Mouse (Mus musculus) kidney, adult 18-20 months (tissue): Measurements from ENCODE around the gene Itgb5.

ENCODE experiments used
- DNase-seq: peaks from one replicate; pipeline ENCODE4 v3.0.0; 2021

Gene Itgb5

DNA sequence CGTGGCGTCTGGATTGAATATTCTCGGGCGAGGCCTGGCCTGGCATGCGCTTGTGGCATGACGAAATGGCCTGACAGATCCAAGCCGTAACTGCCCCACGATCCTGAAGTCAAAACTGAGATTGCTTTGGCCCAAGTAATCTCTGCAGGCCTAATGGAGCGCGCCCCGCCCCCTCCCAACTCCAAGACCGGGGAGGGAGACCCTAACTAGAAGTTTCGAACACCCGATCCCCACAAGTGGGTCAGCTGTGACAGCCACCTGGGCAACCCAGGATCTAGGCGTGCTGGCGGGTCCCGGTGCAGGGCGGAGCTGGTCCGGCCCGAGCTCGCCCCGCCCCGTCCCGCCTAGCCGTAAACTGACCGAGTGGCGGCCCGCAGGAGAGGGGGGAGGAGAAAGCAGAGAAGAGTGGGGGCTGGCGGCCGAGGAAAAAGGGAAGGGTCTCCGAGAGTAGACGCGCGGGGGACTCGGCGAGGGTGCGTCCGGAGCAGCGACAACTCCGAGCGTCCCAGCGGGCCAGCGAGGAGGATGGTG lies at the start of gene Itgb5:
TSS of gene Itgb5 (plus strand) at position 365 of the 531 bp plus-strand sequence.
- DNase-seq = peak; percentile 90

DNA sequence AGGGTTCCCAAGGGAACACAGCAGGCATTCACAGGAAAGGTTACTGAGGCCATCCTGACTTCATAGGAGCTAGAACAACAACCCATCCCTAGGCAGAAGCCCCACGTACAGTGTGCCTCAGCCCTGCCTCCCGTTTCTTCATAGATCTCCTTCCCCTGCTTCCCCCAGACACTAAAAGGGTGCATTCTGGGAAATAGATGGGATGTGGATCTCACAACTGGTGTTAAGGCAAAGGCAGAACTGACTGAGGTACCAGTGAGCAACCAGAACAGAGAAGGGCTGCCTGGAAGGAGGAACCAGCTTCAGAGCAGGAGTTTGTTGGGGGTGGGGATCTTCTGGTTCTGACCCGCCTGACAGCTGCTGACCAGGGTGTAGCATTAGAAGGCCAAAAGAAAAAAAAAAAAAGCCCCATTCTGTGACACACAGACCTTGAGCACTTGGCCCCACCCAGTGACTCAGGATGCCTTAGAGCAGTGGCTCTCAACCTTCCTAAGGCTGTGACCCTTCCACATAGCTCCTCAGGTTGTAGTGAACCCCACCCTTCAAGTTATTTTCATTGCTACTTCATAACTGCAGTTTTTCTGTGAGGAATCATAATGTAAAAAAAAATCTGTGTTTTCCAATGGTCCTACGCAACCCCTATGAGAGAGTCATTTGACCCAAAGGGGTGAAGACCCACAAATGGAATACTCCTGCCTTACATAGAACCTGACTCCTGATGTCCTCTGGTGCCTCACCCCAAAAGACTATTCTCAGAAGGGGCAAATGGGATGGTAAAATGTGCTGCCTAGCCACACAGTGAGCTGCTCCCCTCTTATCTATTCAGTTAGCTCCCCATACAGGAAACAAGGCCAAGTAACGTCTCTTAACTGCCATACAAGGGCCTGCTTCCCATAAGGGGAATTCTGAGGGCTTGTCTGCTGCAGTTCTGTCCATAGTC lies 47.4 kb upstream of the Itgb5 start:
- no peak for DNase-seq

DNA sequence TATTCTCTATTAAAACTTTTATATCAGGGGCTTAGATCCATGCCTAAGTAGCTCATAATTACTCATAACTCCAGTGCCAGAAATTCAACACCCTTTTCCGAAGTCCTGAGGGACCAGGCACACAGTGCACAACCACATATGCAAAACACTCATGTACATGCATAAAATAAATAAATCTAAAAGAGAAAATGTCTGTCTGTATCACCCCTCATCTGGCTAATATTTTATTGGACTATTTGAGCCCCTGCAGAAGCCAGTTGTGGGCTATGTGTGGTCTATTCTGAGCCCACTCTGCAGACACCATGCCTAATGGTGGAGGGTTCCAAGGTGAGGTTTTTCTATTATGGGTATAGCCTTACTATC lies 46.8 kb upstream of the Itgb5 start:
- no peak for DNase-seq

DNA sequence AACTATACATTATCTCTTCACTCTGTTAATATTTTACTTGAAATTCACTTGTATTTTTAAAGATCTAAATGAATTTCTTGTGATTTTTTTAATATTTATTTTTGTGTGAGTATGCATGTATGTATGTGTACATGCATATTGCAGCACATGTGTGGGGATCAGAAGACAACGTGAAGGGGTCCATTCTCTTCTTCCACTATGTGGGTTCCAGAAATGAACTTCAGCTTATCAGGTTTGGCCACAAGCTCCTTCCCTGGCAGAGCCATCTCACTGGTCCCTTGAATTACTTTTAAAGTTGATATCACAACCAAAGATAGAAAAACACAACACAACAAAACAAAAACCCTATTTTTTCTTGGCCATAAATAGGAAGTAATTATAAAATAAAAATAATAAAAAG lies 44.9 kb upstream of the Itgb5 start:
- DNase-seq = no peak

DNA sequence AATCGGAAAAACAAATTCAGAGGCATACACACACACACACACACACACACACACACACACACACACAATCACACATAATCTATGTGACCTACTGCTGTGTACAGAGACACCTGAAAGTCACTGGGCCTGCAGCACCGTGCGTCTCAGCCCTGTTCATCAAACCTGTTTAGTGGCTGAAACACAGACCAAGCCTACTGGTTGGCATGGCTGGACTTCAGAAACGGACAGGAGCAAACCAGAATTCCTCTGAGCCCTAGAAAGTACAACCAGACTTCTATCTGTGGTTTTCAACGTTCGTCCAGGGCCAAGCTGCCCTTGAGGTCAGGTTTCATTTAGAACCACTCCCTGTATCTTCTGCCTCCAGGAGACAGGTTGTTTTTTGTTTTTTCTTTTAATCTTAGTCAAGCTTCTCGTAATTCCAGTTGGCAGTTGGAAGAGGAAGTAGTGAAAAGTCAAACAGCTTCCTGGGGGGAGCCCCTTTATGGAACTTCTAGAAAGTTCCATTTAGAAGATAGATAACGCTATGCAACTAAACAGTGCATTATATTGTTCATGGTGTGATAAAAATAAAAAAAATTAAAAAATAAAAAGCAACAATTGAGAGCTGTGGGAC lies 44.3 kb upstream of the Itgb5 start:
- no peak for DNase-seq

DNA sequence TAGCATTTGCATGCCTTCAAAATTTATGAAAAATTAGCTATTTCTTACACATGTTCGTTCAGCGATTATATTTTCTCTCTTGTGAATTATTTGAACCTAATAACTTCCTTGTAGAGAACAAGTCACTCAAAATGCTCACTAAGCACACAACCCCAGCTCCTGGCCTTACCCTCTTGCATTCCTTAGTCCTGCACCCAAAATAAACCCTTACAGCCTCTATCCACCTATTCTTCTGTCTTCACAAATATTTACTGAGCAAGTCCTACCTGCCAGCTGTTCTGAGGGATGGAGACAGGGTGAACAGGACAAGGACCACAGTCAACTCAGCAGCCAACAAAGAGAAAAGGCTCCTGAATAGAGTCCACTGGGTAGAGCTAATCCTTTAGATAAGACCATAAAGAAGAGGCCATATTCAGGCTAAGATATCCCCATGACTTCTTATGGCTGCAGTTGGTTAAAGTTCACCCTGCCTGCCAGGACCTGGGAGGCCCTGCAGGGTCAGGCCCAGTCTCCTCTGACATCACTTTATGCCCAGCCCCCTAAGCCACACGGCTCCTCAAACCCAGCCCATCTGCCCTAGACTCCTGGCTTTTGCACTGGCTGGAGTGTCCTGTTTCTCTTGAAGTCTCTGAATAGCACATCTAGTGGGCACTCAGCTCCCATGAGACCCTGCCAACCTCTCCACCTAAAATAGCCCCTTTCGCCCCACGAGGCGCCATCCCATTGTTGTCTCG lies 42.6 kb upstream of the Itgb5 start:
- DNase-seq = no peak

DNA sequence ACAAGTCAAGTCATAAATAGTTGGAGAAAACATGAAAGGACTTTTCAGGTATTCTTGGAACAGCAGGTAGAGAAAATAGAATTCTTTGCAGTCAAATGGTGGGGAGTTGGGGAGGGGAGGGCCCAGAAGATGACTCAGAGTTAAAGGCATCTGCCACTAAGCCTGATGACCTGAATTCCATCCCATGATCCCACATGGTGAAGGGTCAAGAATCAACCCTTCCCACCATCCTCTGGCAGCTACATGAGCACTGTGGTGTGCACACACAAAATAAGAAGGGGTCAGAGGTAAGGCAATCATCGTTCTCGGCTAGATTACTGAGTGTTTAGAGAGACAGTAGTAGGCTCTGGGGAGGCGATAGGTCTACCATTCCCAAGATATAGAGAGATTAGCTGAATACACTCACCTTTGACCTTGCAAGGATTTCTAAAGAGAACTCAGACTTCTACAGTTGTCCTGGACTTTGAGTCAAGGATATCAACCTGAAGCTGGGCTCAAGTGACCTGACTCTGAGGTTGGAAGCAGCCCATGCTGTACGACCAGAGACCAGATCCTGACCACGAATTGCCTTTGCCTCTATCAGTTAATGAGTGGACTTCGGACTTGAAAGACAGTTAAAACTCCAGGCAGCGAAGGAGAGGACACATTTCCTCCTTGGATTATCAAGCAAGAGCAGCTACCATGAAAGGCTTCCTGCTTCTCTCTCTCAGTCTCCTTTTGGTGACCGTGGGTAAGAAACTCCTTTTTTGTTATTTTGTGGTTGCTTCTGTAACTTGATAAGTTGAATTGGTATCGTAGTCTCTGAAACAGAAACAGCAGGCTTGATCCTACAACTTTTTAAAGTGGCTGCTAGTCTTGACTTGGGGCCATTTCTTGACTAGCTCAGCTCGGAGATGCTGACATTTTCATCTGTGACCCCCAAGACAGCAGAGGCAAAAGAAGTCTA lies 35.3 kb upstream of the Itgb5 start, which contains the start of gene Muc13:
TSS of gene Muc13 (plus strand) at position 192 of the 946 bp plus-strand sequence.
- DNase-seq = no peak

DNA sequence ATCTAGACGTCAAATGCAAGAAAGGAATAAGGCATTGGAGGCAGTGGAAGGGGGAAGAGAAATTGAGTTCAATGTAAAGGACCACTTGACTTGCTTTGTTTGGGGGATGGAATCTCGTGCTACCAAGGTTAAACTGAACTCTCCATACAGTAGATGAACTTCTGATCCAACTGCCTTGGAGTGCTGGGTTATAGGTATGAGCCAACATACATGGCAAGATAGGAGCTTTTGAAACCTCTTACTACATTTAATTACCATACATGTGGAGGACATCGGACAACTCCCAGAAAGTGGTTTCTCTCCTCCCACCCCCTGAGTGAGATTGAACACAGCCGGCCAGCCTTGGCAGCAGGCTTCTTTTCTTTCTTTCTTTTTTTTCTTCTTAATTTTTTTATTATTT lies 34.4 kb upstream of the Itgb5 start:
- DNase-seq = no peak

DNA sequence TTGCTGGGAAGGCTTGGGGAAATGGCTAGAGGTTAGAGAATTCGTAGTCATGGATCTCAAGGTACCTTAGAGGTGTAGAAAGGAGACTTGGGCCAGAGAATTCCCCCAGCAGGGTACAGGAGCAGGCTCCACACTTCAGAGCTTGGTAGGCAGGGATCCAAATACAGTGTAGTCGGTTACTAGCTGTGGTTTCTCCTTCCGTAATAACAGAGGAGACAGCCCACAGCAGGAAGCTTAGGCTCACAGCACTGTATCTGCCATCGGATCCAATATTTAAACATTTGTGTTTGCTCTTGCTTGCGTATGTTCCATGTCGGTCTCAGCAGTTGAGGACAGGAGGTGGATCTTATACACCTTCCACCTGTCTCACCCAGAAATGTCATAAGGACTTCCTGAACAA lies 33.6 kb upstream of the Itgb5 start:
- no peak for DNase-seq

DNA sequence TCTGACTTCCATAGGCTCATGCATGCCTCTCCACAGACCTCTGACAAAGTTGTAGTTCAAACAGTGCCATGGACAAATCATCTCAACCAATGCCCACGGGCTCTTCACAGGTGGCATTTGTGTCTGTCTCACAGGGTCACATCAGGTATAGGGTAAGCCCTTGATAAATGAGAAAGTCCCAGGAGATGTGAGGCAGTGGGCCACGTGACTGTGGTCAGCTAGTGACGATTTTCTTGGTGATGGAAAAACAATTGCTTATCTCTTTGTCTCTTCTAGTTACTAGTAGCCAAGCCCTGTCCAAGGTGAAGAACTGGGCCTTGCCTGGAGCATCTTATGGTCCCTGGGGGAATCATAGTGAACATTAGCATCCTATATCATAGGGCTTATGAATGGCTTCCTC lies 32.7 kb upstream of the Itgb5 start:
- DNase-seq = no peak

DNA sequence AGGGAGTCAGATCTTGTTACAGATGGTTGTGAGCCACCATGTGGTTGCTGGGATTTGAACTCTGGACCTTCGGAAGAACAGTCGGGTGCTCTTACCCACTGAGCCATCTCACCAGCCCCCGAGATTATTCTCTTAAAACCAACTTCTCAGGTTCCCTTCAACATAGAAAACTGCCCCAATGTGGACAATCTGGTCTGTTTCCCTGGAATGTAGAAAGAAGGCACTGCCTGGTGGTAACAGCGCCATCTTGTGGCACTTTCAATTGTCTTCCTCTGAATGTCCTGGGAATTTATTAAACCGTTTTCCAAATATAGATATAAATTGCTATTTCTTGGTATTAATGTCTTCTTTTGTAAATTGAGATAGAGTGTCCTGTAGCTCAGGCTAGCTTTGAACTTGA lies 31.6 kb upstream of the Itgb5 start:
- DNase-seq = peak; percentile 55

DNA sequence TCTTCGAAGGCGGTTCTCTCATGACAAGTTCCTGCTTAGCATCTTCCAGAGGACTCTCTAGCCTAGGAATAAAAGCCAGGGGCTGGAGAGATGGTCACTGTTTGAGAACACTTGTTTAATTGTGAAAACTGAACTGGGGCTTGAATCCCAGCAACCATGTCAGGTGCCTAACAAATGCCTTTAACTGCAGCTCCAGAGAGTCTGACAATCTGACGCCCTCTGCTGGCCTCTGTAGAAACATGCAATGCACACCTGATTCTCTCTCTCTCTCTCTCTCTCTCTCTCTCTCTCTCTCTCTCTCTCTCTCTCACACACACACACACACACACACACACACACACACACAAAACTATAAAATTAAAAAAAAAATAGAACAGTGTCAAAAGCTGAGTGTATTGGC lies 19.5 kb upstream of the Itgb5 start:
- no peak for DNase-seq

DNA sequence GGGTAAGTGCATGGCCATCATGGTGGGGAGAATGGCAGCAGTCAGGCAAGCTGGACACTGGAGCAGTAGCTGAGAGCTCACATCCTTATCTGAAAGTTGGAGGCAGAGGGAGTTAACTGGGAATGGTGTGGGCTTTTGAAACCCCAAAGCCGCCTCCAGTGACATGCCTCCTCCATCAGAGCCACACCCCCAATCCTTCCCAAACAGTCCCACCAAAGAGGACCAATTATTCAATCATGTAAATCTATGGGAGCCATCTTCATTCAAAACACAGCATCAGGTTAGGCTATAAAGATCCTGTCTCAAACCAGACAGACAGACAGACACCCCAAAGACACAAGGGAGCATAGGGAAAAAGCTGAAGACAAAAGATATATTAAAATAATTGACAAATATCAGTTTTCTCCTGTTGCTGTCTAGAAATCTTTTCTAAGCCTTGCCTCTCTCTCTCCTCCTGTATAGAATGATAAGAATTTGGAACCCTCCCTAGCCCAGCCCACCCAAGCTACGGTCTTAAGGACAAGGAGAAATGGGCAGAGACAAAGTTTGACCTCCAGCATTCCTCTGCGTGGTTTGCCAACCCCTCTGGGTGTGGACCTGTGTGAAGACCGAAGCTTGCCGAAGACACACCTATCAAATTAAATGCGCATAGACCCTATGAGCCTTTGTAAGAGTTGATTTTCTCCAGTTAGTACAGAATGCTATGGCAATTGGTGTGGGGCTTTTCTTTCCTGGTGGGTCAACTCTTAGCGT lies 10.9 kb upstream of the Itgb5 start:
- no peak for DNase-seq

DNA sequence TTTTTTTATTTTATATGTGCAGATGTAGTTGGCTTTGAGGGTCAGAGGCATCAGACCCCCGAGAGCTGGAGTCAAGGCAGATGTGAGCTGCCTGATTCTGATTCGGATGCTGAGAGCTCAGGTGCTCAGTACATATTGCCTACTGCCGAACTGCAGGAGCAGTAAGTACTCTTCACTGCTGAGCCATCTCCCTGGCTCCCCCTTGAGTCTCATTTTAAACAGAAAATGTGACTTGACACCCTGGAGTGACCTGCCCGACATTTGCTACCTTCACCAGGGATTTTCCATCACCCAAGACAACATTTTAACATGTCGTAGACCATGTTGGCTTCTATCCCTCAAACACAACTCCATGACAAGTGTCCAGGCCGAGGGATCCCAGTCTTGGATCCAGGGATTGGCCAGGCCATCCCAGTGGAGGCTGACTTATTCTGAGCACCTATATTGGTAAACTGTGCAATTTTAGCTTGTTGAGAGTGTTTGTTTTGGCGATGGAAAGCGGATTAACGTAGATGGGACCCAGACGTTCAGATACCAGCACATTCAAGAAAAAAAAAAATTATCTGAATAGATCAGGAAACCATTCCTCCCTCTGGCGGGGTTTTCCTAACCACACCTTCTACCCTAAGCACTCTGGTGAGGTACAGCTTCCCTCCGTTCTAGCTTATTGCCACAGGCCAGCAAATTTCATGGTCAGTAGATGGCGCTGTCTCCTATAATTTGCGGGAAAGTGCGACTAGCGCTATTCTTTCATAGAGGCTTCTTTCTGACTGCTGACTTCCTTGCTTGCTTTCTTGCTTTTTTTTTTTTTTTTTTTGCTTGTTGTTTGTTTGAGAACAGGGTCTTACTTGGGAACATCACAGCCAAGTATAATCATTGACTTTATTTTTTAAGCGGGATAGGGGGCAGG lies 8.9 kb upstream of the Itgb5 start:
- DNase-seq = peak; percentile 88

DNA sequence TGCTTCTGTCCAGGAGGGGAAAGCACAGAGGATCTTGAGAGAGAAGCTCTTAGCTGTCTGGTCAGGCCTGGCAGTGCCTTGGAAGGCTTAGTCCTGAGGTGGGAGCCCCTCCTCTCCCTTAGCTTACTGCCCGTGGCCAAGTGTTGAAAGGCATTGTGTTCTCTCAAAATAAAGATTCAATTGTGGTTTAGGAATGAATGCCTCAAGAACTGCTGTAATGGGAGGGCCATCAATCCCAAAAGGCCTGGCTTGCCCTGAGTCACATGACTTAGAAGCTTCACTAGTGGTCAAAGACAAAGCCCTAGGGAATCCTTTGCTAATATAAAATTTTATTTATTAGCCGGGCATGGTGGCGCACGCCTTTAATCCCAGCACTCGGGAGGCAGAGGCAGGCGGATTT lies 4.9 kb upstream of the Itgb5 start:
- no peak for DNase-seq

DNA sequence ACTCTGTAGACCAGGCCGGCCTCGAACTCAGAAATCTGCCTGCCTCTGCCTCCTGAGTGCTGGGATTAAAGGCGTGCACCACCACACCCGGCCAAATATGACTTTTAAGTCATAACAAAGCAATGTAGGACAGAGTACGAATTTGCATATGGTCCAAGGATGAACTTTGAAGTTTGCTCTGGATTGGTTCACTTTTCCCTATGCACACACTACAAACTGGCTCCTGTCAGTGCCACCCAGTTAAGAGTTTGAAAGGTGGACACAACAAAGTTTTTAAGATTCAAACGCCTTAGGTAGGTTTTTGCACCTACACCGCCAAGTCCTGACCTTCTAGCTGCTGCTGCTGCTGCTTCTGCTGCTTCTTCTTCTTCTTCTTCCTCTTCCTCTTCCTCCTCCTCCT lies 969 bp upstream of the Itgb5 start:
- no peak for DNase-seq

DNA sequence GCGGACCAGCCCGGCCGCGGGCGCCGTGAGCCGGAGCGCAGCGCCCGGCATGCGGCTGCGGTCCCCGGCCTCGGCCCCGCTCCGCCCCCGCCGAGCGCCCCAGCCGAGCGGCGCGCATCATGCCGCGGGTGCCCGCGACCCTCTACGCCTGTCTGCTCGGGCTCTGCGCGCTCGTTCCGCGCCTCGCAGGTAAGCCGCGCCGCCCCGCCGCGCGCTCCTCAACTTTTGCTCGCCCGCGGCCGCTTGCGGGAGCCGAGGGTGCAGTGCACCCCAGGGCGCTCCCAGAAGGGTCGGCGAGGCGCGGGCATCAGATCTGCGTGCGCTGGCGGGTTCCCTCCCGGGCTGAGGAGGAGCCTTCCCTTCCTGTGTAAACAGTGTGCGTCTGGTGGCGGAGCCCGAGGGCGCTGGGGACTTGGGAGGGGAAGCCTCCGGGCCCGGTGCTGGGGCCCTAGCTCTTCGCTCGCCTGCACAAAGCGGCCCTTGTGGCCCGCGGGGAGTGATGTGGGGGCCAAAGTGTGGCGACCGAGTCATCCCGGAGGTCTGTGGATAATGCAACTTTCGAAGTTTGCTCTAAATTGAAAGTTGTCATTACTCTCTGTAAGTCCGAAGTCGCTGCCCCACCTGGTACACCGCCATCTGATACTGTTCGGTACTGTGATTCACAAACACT lies 512 bp downstream of the Itgb5 start:
- peak; percentile 75 for DNase-seq

DNA sequence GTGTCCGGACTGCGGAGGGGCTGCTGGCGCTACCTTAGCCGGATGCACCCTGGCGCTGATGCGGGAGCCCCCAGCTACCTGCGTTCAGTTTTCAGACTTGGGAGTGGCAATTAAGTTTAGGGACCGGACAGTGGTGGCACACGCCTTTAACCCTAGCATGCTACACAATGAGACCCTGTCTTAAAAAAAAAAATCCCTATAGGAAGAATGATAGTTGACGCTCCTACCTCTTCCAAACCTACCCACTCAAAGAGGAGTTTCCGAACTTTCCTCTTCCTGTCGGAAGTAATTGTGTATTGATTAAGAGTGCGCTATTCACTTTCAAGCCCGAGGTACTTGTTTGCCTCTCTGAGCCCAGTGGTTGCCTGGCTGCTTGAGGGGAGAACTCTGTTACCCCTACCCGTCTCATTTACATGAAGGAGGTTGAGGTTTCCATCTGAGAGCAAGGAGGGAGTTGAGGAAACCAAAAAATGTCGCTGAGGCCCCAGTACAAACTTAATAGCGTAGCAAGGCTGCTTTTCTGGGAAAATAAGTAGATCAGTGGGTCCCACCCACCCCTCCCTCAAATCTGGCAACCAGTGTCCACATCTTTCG lies 1.1 kb downstream of the Itgb5 start:
- no peak for DNase-seq

DNA sequence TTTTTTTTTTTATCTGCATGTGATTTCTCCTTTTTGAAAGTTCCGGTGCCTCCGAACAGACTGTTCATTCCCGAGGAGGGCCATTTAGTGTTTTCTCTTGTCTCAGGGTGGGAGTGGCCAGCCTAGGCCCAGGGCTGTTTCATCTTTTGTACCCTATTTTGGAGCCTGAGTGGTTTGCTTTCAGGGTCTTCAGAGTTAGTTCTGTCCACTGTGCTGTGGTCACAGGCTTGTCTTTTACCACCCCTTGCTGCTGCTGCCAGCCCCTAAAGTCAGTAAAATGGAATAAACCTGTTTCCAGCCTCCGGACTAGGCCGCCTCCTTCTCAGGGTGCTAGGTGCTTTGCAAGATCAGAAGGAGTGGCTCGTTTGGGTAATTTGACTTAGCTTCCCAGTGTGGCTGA lies 2.6 kb downstream of the Itgb5 start:
- no peak for DNase-seq
